Mouse (Mus musculus): ENCODE data around the gene Tet1. TPM values are rescaled to one million over a fixed set of nuclear protein-coding genes. Genes with fewer than 3 reads are reported as not detected.
"Not testable (repeated sequence)": the region's sequence is repeated elsewhere in the genome, so short reads cannot be mapped to it uniquely, and the experiment has no call there.

Tet1 gene
- total RNA-seq, 2 experiments from 2014 or later: 49.3 to 51.1 TPM

DNA sequence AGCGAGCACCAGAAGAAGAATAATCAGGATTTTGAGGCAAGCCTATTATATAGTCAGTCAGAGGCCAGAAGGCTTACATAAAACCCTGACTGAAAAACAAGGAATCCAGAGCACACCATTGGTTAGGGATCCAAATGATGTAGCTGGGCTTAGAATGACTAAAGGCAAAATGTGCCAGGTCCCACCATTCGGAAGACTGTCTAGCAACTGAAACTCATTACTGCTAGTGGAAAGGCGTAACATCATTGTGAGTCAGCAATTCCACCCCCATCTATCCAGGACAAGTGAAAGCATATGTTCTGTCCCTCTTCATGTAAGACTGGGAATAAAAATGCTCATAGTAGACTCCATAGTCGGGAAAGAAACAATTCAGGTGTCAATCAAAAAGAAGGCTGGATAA, 57.8 kb downstream of the Tet1 start:
- DNase-seq (ENCODE audit: low spot score in 2 of 2): peak in 1 of 2 experiments; percentile 35

DNA sequence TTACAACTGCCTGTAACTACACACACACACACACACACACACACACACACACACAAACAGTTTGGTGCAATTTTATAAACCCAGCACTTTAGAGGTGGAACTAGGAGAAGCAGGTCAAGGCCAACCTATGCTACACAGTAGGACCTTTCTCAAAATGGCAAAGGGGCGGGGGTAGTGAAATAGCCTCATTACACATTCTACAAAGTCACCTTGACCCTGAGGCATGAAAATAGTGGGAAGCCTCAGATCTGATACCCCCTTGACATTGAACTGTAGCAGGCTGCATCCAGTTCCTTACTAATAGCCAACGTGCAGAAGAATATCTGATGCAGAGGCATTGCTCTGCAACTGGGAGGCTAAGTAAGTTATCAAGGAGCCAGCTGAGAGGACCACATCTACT, 60.0 kb downstream of the Tet1 start:
- no peak for DNase-seq (ENCODE audit: low spot score in 2 of 2)

DNA sequence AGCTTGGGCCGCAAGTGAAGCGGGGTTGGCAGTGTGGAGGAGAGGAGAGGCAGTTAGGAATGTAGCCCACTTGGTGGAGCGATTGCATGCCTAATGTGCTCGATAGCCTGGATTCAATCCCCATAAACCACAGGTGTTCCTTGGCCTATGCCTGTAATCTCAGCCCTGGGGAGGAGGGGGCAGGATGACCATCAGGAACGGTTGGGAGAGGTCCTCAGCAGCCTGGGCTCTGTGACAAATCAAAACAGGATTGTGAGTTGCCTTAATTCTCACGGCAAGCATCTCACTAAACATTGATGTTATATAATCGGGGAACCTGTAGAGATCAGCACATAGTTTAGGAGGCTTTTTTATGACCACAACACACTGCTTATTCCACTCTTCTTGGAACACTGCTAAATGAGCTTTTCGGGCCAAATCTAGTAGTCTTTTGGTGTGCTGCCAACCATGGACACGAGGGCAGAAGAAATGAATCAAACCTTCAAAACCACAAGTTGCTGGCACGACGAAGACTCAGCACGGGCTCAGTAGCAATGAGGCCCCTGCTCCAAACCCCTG, 61.6 kb downstream of the Tet1 start:
- DNase-seq (ENCODE audit: low spot score in 2 of 2): peak; percentile 45 to 58

DNA sequence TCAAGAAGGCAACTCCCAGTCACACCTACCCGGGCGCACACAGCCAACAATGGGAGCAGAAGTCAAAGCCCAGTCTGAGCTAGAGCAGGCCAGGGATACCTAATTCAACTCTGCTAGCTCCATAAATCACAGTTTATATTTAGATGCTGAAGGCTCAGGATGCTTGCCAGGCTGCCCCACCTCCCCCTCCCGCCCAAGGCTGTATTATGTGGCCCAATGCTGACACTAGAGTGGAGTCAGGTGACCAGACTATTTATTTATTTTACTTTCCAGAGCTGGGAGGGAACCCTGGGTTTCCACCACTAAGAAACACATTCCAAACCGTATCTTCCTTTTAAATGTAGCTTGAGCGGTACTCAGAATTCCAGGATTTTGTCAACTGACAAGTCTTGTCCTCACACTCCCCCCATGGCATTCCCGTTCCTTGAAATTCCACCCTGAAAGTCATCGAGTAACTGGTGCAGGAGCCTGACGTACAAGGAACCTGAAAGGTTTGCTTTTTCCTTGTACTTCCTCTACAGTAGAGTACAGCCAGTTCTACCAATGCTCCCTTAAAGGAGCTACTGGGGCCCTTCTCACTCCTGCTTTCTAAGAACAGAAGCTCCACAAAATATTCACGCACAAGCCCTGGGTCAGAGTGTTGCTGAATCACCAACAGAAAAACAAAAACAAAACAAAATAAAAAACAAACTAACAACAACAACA, 64.9 kb downstream of the Tet1 start:
- DNase-seq (ENCODE audit: low spot score in 2 of 2): no peak

DNA sequence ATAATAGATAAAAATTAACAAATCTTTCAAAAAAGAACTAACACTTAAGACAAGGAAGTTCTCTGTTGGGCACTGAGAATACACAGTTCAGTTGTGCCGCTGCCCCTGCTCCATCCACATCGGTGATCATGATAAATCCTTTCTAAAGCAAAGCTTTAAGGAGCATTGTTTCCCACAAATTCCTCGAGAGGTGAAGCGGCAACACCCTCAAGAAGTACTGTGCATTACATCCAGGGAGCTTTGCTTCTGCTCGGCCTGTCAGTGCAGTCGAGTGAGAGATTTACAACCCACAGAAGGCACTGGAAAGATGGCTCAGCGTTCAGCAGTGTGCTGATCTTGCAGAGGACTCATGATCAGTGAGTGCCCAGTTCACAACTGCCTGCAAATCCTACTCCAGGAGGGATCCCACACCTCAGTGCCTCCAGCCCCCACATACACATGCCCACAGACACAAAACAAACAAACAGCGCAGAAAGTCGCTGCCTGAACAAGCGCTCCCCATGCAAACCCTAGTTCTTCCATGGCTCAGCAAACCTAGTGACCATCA, 66.8 kb downstream of the Tet1 start:
- DNase-seq (ENCODE audit: low spot score in 2 of 2): no peak

DNA sequence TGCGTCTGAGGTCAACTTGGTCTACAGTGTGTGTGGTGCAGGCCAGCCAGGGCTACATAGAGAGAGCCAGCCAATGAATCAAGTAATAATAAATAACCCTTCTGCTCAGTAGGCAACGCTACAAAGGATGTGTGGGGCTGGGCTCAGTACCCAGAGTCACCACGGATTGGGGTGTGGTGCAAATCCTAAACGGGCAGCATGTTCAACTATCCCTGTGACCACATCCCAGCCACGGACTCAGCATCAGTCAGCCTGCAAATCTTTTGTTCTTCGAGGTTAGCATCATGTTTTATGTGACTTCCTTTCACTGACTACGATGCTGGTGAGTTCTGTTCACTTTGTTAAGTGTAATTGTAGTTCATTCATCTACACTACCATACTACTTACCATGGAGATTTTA, 68.1 kb downstream of the Tet1 start:
- DNase-seq (ENCODE audit: low spot score in 2 of 2): no peak

DNA sequence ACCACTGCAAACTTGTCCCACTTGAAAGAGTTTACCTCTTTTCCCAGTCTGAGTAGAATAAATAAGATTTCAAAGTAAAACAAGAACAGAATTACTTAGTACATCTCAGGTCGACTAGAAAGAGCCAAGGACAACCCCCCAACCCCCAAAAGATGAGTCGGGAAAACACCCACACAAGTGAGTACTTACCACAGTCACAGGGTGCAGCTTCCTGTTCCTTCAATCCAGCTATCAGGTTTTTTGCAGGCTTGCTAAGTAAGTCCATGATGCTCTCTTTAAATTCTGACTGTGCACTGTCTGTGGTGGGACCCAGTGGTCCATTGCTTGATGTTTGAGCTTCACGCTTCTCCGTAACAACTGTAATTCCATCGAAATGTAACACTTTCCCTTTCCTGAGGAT, 70.8 kb downstream of the Tet1 start:
- no peak for DNase-seq (ENCODE audit: low spot score in 2 of 2)

DNA sequence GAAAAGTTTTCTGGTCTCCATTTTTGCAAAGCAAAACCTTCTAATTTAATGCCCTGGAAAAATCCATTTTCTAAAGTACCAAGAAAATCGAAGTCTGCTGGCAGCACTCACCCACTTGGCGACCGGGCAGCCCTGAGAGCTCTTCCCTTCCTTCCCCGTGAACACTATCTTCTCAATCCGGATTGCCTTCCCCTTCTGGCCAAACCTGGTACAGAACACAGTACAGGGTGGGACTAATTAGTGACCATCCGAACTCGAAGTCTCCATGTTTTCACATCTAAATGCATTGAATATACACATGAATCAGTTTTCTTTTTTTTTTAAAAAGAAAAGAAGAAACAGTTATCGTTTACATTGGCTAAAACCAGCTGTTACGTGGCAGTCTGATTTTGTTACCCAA, 76.0 kb downstream of the Tet1 start:
- DNase-seq (ENCODE audit: low spot score in 2 of 2): no peak

DNA sequence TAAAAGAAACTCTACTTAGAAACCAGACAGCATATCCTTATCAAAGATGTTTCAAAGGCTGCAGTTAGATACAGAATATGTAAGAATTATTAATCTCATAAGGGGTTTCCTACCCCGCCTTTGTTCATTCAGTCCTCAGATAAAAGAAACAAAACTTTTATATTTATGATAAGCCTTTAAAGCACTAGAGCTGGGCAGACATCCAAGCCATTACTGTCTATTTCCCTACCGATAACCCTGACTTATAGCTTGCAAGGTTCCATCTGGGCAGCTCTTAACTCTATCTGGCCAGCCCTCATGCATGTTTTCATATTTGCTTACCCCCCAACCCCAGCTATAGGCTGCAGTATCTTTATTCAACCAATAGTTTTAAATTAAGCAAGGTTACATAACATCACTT, 77.2 kb downstream of the Tet1 start:
- no peak for DNase-seq (ENCODE audit: low spot score in 2 of 2)

DNA sequence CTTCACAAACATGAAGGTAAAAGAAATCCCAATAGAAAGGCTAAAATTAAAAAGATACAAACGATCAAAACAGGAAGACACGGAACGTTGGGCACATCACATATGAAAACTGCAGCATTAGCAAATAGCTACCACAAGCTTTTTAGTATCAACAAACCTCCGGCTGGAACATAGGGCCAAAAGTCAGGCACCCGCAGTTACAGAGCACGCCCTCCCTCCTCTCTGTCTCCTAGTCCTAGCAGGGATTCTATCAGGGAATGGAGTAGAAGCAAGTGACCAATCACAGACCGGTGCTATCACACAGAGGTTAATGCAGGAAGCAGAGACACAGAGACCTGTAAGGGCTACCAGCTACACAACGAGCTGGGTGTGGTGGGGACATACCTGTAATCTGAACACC, 84.3 kb downstream of the Tet1 start:
- no peak for DNase-seq (ENCODE audit: low spot score in 2 of 2)

DNA sequence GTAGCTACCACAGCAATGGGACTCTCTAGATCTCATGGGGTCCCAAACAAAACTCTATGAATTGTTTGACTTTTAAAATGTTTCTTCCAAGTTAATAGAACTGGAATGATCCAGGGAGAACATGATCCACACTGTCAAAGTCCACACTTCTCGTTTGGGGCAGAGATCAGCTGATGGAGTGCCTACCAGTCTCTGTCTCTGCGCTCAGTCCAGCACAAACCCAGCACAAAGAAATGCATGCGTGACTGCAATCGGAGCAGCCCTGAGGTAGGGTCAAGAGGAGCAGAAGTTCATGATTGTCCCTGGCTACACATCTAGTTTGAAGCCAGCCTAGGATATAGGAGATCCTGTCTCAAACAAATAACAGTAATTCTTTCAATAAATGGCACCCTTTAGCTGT, 85.4 kb downstream of the Tet1 start:
- DNase-seq (ENCODE audit: low spot score in 2 of 2): no peak

DNA sequence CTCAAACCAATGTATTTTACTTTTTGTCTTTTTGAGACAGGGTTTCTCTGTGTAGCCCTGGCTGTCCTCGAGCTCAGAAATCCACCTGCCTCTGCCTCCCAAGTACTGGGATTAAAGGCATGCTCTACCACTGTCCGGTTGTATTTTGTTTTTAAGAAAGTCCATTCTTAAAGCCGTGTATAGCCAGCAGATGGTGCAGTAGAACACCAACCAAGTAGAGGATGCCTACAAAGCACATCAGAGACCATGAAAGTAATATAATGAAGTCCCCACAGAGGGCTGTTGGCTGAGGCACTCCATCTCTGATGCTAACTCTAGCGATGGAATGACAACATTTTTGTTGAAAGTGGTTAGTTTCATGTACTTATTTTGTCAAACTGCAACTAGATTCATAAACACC, 98.8 kb downstream of the Tet1 start:
- no peak for DNase-seq (ENCODE audit: low spot score in 2 of 2)

DNA sequence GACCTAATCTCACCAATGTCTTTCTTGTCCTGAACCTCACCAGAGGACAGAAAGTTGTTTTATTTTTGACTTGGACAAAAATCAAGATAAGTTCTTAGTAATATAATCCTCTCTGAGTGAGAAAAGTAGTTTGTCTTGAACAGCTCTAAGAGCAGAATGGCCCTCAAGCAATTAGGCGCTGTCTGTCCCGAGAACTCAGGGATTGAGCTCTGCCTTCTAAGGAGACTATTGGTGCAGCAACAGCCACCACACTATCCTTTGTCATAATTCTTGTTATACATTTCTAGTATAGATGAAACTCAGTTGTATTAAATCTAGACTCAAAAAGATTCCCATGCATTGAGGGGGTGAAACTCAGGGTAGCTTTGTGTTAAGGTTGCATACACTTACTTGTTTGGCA, 100.0 kb downstream of the Tet1 start:
- DNase-seq (ENCODE audit: low spot score in 2 of 2): no peak

DNA sequence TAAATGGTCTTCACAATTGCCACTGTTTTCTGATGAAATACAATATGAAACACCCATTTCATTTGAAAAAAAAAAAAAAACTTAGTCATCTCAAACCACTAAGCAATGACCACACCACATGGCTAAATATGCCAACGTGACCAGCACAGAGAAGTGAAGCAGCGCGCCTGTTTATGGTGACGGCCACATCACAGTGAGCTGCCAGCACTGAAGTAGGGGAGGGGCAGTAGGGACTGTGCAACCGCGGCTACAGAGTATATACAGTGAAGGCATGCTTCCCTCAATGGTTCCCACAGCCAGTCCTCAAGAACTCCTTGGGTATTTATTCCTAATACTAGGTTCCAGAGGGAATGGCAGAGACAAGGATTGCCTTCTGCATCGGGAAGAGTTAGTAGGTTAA, 100.5 kb downstream of the Tet1 start:
- DNase-seq (ENCODE audit: low spot score in 2 of 2): no peak

DNA sequence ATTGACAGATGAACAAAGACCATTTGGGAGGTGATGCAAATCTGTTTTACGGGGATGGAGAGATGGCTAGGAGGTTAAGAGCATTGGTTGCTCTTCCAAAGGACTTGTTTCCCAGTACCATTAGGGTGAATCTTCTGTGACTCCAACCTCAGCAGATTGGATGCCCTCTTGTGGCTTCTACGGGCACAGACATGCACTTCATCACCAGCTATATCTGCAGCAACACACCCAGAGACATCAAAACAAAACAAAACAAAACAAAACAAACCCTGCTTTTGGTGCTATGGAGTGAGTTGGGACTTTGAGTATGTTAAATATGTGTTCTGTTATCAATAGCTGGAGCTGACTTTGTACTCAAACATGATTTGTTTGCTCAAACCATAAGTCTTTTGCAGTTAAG, 104.7 kb downstream of the Tet1 start:
- no peak for DNase-seq (ENCODE audit: low spot score in 2 of 2)

DNA sequence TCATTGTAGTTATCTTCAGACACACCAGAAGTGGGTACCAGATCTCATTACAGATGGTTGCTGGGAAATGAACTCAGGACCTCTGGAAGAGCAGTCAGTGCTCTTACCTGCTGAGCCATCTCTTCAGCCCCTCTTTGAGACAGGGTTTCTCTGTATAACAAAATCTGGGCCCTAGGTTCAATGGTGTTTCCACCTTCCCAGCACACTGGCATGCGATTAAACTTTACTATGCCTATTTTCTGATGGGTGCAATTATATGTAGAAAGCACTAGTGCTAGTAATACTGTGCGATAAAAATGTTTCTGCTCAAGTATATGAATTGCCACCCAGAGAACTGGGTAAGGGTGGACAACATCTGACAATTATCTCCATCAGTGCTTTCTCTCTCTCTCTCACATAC, 105.5 kb downstream of the Tet1 start:
- DNase-seq (ENCODE audit: low spot score in 2 of 2): no peak

DNA sequence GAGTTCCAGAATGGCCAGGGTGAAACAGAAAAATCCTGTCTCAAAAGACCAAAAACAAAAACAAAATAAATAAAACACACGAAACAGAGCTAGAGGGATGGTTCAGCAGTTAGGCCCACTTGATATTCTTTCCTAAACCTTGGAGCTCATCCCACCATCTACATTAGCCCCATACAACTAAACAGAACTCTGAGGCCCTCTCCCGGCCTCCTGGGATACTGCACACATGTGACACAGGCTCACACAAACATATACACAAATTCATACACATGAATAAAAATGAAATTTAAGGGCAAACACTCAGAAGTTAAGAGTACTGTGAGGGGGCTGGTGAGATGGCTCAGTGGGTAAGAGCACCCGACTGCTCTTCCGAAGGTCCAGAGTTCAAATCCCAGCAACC, 114.6 kb downstream of the Tet1 start:
- no peak for DNase-seq (ENCODE audit: low spot score in 2 of 2)

DNA sequence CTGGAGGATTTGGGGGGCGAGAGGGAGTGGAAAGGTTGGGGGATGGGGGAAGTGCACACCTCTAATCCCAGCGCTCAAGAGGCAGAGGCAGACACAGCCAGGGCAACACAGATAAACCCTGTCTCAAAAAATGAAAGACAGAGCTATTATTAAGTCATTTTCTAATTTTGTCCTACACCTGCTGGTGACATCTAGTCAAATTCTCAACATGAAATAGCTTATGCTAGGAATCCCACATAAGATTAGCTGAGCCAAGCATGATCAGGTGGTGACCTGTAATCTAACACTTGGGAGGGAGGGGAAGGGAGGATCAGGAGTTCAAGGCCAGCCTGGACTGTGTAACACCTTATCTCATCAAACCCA, 115.7 kb downstream of the Tet1 start:
- DNase-seq (ENCODE audit: low spot score in 2 of 2): no peak

DNA sequence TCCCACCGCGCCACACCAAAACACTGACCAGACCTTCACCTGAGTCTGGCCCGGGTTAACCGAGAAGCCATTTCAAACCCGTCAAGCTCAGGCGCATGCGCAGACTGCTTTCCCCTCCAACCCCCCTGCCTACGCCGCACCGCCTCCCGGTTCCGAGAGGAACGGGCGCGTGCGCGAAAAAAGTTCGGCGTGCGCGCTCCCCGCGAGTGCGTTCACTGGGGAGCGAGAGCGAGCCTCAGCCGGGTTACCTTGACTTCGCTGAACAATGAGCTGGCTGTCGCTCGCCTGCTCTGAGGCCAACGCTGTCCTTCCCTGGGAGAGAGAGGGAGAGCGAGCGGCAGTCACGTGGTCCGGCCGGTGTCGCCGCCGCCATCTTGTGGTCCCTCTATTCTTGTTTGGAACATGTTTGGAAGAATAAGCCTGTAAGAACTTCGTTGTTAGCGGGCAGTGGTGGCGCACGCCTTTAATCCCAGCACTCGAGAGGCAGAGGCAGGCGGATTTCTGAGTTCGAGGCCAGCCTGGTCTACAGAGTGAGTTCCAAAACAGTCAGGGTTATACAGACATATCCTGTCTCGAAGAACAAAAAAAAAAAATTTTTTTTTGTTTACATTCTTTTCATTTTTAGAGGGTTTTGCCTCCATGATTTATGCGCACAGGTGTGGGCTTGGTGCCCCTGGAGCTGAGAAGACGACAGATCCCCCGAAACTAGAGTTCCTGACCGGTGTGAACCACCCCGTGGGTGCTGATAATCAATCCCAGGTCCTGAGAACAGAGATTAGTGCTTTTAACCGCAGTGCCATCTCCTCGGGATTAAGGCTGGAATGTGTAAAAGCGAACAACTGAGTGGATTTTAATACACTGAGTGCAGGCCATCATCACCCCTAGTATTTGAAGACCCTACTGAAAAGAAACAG, 116.4 kb downstream of the Tet1 start, which contains the start of gene Ccar1:
TSS of gene Ccar1 (minus strand) at position 110 of the 914 bp plus-strand sequence.
- peak; percentile 99 for DNase-seq (ENCODE audit: low spot score in 2 of 2)

DNA sequence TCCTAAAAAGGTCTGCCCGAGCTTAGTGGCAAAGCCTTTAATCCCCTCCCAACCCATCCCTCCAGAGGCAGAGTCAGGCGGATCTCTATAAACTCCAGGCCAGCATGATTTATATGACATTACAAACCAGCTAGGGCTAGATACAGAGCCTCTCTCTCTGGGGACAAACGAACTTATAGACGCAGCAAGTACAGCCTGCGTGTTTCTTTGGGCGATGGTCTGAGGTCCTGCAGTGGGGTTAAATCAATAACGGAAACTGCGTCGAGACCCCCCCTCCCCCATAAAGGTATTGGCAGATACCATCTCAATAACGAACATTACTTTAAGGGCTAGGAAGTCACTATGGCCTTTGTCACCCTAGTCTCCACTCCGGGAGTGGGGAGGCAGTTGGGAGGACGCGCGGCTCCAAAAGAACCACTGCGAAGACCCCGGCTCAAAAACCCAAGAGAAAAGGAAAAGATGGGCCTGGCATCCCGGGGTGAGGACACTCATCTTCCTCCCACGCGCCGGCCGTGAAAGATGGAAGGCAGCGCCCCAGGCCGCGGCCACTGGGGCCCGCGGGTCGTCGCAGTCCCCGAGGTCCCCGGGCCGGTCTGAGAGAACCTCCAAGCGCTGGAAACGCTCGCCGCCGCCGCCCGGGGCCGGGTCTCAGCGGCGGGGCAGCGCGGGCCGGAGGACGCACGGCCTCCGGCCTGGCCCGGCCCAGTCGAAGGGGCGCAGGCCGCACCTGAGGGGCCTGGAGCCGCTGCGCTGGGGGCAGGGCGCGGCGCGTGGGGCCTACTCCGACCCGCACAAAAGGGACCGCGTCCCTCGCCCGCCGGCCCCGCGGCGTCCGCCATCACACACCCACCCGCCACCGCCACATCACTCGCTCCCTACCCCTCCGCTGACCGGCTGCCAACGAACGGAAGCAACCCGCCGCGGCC, 117.3 kb downstream of the Tet1 start:
- DNase-seq (ENCODE audit: low spot score in 2 of 2): peak; percentile 15 to 30

DNA sequence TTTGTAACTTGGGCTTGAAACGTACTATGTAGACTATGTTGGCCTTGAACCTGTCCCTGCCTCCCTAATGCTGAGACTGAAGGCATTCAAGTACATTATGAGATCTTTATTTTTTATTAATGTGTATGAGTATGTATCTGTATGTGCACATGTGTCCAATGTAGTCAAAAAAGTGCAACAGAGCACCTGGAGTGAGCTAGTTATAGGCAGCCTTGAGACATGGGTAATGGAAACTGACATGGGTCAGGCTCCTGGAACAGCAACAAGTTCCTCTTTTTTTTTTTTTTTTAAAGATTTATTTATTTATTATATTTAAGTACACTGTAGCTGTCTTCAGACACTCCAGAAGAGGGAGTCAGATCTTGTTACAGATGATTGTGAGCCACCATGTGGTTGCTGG, 127.0 kb downstream of the Tet1 start:
- DNase-seq (ENCODE audit: low spot score in 2 of 2): not testable (repeated sequence)

All from layer of hippocampus, postnatal 14 days (tissue).